Mouse (Mus musculus) thymus, postnatal 4 days (tissue): ENCODE measurements around the gene Psmd10.

Experiments used
- DNase-seq: peaks from one replicate; pipeline ENCODE4 v3.0.0; 2021

Gene Psmd10

DNA sequence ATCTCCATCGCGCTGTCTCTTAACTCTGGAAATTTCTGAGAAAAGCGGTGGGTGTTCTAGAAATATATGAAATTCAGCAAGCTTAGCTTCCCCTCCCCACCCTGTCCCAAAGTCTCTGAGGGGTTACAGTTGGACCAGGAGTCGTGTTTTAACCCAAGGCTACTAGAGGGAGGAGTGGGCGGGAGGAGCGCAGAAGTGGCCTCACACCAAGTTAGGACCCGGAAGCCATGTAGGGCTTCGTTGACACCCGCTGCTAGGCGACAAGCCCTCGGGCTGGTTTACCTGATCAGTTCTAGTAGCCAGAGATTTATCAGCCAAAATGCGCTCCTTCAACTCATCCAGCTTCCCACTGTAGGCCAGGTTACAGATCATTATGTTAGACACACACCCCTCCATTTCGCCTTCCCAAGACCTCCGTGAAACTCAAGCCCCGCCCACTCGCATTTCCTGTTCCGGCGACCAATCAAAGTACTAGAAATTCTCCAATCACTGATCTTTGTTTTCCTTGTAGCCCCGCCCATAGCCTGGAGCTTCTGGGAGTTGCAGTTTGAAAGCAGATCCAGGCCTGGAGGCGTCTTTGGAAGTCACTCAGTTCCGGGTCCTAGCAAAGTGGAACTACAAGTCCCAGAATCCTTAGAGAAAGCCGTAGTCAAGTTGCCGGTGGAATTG is at the start of gene Psmd10, which contains the start of gene Atg4a:
Gene Psmd10, minus strand, starts transcription at position 457 of the 669 bp plus-strand sequence.
Gene Atg4a, plus strand, starts transcription at position 636 of the 669 bp plus-strand sequence.
- peak; percentile 92 for DNase-seq

DNA sequence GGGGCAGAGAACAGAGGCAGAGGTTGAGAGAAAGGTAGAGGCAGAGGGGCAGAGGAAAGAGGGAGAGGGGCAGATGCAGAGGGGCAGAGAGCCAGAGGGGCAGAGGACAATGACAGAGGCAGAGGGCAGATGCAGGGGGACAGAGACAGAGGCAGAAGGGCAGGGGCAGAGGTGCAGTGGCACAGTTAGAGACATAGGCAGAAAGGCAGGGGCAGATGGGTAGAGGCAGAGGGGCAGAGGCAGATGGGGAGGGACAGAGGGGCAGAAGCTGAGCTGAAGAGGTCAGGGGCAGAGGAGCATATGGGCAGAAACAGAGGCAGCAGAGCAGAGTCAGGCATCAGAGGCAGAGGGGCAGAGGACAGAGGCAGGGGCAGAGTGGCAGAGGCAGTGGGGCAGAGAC is 42.4 kb upstream of the Psmd10 start:
- peak; percentile 5 for DNase-seq

DNA sequence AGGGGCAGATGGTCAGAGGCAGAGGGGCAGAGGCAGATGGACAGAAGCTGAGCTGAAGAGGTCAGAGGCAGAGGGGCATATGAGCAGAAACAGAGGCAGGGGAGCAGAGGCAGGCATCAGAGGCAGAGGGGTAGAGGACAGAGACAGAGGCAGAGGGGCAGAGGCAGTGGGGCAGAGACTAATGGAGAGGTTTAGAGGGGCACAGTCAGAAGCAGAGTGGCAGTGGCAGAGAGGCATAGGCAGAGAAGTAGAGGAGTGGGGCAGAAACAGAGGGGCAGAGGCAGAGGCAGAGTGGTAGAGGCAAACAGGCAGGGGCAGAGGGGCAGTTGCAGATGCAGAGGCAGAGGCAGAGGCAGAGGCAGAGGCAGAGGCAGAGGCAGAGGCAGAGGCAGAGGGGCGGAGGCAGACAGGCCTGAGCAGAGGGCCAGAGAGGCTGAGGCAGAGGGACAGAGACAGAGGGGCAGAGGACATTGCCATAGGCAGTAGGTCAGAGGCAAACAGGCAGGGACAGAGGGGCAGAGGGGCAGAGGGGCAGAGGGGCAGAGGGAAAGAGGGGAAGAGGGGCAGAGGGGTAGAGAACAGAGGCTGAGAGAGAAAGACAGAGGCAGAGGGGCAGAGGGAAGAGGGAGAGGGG is 41.5 kb upstream of the Psmd10 start:
- no peak for DNase-seq

DNA sequence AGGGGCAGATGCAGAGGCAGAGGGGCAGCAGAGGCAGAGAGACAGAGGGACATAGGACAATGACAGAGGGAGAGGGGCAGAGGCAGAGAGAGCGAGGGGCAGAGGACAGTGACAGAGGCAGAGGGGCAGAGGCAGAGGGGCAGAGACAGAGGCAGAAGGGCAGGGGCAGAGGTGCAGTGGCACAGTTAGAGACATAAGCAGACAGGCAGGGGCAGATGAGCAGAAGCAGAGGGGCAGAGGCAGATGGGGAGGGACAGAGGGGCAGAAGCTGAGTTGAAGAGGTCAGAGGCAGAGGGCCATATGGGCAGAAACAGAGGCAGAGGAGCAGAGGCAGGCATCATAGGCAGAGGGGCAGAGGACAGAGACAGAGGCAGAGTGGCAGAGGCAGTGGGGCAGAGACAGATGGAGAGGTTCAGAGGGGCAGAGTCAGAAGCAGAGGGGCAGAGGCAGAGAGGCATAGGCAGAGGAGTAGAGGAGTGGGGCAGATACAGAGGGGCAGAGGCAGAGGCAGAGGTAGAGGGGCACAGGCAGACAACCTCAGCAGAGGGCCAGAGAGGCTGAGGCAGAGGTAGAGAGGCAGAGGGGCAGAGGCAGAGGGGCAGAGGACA is 40.5 kb upstream of the Psmd10 start:
- no peak for DNase-seq

DNA sequence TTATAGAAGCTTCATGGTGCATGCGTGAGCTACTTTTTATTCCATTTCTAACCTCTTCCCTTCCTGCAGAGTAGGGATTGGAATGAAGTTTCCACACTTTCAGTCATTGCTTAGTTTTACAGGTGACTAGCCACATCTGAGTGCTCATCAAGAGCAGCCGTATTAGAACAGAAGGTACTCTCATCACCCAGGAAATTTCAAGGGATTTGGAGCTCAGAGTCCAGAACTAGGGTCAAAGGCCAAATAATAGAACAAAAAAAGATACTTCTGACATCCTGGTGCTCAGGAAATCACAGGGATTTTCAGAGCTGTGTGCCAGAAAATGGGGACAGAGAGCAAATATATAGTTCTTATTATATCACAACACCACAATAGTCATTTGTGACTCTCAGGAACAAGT is 28.7 kb upstream of the Psmd10 start:
- DNase-seq, result no peak

DNA sequence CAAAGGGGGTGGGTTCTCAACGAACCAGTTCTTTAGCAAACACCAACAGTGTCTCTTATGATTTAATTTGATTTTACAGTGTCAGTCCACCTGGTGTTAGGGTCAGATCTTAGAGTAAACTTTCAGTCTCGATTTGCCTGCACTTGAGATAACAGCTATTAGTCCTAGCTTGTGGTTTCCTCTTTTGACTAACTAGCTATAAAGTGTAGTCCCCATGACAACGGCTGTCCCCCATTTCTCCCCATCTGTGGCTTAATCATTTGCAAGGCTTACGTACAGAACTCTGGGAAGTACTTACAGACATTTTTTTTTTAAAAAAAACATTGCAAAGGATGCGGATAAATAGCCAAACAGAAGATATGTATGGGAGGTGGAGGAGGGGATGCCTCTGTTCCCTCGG is 28.3 kb upstream of the Psmd10 start:
- DNase-seq, result no peak

DNA sequence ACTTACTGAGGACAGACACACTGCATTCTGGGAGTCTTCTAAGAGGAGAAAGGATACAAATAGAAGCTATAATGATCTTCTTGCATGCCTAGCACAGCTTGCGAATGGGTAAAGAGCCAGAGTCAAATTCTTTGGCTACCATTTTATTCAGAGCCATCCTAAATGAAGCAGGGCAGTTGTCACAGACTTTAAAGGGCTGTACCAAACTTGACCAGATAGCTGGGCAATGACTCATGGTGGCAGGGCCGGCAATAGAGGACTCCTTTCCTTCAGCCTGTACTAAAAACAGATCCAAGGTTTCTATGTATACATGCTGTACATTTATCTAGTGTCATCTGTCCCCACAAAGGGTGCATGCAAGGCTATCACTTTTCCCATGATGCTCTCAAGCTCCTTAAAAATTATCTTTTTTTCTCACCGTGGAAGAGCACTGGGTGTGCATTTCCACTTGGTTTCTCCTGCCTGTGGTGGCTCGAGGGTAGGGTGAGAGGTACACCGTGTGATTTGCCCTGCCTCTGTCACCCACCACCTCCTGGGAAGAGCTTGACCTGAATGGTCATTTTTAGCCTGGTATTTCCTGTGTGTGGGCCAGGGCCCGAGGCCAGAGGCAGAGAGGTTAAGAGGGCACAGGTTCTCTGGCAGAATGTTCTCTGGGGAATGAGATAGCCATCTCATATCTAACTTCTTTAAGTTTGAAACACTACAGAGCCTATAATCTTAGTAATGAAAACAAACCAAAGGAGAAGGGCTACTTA is 26.9 kb upstream of the Psmd10 start:
- DNase-seq, result no peak

DNA sequence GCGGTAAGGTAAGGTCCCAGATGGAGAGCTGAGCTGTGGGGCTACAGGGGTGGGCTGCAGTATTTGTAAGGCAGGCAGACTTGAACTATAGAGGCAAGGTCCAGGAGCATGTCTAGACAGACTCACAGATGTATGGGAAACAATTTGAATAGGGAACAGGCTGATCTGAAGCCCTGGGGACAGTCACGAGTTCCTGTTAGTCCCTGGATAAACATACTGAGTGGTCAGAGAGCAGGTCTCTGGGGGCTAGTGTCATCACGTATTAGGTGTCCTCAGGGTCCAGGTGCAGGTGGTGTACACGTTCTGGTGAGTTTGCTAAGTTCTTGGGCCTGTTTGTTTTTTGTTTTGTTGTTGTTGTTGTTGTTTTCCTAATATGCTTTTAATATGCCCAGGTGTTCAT is 23.6 kb upstream of the Psmd10 start:
- no peak for DNase-seq

DNA sequence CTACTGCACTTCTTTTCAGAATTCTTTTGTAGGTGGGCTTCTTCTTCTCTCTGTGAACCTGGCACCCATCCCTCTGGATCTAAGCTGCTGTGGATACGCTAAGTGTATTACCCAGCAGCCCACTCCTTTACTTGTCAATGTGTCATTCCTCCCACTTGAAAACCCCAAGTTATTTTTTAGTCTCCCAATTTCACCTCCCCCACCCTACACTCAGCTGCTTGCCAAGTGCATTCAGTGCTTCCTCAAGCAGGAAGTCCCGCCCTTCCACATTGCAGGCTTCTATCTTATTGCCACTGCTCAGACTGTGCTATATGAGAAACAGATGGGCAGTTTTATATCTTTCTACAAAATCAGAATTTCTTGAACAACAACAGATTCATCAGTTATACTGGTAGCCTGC is 23.0 kb upstream of the Psmd10 start:
- peak; percentile 6 for DNase-seq

DNA sequence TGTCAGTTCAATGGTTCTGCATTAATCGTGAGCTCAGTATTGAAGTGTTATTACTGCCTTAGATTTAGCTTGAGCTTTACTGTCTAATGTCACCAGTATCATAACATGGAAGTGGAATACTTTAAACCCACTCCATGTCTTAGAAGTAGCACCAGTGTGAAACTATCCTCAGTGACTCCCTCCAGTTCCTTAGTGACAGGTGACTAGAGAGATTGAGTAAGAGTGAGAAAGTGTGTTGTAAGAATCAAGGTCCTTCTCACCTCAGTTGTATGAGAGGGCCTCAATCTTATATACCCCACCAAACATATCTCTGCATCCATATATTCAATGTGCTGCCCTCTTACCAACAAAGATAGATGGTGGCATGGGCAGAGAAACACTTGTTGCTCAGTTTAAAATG is 22.4 kb upstream of the Psmd10 start:
- DNase-seq, result no peak

DNA sequence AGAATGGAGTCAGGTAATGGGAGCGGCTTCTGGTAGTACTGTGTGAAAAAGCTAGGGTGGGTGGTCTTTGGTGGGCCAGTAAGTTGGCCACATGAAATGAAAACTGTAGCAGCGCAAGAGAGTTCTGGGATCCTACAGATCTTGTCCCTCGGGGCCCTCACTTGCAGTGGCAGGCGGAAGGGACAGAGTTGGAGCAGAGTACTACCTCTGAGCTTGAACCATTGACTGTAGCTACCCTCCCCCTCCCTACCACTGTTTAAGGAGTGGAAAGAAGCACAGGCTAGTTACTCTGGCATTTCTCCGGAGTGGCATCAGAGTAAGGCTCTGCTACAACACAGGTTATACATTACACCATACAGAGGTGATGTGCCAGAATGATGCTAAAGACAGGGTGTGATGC is 431 bp upstream of the Psmd10 start:
- no peak for DNase-seq

DNA sequence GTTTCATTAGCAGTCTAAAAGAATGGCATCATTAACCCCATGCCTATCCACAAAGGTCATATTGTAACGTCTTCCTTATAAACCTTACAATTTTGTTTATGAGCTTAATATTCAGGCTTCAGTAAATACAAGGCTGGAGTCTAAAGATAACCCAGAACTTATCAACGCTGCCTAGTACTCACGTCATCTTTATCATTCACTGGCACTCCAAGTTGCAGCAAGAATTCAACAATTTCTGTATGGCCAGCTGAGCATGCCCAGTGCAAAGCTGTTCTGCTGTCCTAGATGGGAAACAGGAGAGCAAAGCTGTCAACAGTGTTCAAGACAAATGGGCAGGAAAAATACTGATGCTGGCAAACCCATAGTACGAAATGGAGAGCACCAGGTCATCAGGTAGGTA is 2.9 kb downstream of the Psmd10 start:
- DNase-seq, result no peak

DNA sequence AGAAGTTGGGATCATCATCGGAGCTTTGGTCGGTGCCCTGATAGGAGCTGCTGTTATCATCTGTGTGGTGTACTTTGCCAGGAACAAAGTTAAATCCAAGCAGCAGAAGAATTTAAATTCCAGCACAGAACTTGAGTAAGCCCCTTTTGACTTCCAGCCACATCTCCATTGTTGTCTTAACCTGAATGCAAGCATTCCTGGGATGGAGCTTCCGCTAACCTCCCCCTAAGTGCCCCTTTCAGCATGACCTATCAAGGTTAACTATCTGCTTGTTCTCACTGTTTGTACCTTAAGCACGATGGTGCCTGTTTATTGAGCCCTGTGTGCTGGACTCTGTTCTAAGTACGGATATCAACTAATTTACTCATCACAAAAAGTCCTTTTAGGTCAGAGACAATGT is 20.3 kb downstream of the Psmd10 start:
- no peak for DNase-seq

DNA sequence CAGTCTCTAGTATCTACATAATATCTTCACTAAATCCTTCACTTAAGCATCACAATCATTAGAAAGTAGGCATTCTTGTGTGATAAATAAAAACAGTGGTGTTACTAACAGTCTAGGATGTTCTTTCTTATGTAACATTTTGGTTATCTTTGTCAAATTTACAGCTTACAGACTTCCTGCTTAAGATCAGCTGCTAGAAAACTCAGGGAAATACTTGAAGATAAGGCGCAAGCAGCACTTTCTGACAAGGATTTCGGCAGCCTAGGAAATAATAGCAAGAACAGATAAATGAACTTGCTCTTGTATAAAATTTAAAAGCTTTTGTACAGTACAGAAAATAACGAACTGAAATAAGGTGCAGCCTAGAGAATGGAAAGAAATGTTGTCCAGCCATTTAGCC is 23.3 kb downstream of the Psmd10 start:
- DNase-seq, result no peak

DNA sequence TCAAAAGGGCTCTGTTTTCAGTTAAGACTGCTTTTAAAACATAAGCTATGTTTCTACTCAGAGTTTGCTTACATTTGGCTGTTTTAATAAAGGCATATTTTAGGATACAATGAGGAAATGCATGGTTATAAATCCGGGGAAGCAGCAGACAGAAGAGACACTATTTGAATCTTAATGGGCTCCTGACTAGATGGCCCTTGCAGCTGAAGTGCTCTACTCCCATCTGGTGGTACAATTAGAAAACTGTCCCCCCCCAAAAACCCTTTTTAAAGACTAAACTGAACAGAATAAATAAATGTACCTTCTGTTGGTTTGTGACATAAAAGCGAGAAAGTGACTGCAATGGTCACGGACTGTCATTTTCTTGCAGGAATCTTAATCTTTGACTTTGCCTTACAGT is 24.5 kb downstream of the Psmd10 start:
- no peak for DNase-seq

DNA sequence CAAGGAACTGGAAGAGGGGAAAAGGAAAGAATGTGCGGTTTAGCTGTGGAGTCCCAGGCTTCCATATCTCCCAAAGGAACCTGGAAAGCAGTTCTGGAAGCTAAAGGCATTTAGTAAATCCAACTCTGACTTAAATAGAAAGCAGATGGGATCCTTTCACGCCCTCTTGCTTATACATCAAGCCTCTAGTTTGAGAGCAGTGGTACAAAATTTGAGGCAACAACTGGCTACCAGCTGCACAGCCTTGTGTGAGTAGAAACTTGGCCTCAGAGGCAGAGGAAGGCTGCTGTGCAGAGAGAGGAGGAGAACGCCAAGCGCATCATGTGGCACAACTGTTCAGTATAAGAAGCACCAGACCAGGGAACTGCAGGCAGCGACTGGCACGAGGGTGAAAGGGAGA is 35.2 kb downstream of the Psmd10 start:
- DNase-seq, result no peak

DNA sequence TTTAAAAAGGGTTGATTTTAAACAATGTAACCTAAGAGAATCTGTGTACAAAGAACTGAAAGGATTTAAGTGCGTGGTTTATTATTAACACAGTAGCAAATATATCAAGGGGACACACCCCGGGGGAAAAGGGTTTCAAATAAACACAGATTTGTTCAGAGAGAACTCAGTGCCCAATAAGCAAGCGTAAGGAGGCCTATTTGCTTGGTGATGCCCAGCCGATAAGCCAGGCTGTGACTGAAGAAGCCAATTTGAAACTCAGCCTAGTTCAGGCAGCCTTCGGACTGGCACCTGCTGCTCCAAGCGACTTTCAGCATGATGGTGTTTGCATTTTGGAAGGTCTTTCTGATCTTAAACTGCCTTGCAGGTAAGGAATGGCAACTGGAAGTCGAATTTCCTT is 49.2 kb downstream of the Psmd10 start, which contains the start of gene Vsig1:
Gene Vsig1, plus strand, starts transcription at position 249 of the 400 bp plus-strand sequence.
- no peak for DNase-seq

DNA sequence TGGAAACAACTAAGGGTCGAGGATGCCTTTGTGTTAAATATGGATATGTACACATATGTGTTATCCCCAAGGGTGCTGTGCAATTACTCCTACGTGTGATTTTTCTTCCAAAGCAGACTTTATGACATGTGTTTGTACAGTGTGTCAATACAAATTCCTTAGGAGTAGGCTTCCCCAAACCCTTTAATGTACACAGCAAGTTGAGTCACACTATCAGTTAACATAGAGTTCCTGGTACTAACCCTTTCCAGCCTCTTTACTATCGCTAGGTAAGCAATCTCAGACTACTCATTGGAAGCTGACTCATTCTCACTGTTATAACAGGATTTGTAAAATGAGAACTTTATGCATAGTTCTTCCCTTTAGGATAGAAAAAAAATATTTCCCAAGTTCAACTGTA is 53.0 kb downstream of the Psmd10 start:
- DNase-seq, result no peak
